In the genomic region with DNA sequence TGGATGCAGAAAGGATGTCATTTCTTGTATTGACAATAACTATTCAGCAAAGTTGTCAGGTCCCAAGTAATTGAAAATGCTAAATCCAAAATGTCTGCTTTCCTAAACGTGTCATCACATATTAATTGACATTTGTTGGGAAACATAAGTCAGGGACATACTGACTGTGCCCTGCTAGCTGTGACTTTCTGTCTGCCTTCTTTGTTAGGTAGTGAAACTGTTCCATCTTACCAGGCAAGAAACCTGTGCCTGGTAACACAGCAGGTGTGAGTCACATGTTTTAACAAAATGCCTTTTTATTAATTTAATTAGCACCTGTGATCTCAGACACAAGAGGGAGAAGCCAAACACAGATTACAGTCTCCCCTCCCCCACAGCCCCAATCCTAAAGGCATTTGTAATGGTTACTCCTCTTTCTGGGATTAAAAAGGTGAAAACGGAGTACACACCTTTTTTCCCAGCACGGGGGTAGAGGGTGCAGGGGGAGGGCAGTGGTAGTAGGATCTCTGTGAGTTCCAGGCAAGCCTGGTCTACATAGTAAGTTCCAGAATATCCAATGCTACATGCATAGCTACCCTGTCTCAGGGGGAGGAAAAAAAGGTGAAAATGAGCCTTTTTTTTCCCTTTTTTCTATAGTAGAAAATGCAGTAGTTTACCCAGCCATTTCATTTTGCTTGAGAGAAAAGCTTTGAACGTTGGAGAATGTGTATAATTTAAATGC, we compare ENCODE assay signal across 20 mouse cellular contexts.
"Had no signal": no experiment of that assay in that cellular context is flagged by ENCODE, and none has a peak within 500 bp of the region (broad histone marks: within the 10 kb centered on the region; RNA-seq: fewer than 3 reads in every experiment).

No protein-coding gene starts in this region.

- DNase-seq: kidney, postnatal 25 days; layer of hippocampus, adult 9-11 months; liver; lung, adult 18-20 months; lung, postnatal 10 days; lung, postnatal 36 days; midbrain, embryonic 14.5 days; right cerebral cortex, postnatal 25 days; spleen, adult 18-20 months; thymus, postnatal 25 days had no signal

- H3K4me3 ChIP-seq: layer of hippocampus, adult 2 months; limb, embryonic 10.5 days; limb, embryonic 13.5 days; liver, embryonic 12.5 days; liver, embryonic 15.5 days; lung, embryonic 15.5 days; megakaryocyte, embryonic 14.5 days; stomach, embryonic 15.5 days had no signal

- H3K27ac ChIP-seq: kidney, postnatal 0 days; layer of hippocampus, adult 2 months; limb, embryonic 10.5 days; limb, embryonic 13.5 days; liver, embryonic 12.5 days; liver, embryonic 15.5 days; lung, embryonic 15.5 days; stomach, embryonic 15.5 days had no signal

- H3K9me3 ChIP-seq: limb, embryonic 10.5 days; limb, embryonic 13.5 days; liver, embryonic 12.5 days; liver, embryonic 15.5 days; lung, embryonic 15.5 days; megakaryocyte, embryonic 14.5 days; stomach, embryonic 15.5 days had no signal

- H3K9ac ChIP-seq: limb, embryonic 13.5 days; liver, embryonic 12.5 days; liver, embryonic 15.5 days; lung, embryonic 15.5 days; stomach, embryonic 15.5 days had no signal

- ATAC-seq: liver, embryonic 12.5 days had no signal

- H3K4me1 ChIP-seq: limb, embryonic 13.5 days; liver, embryonic 12.5 days; liver, embryonic 15.5 days; lung, embryonic 15.5 days; stomach, embryonic 15.5 days had no signal

- H3K36me3 ChIP-seq: limb, embryonic 10.5 days; limb, embryonic 13.5 days; liver, embryonic 12.5 days; liver, embryonic 15.5 days; lung, embryonic 15.5 days; stomach, embryonic 15.5 days had no signal

- H3K27me3 ChIP-seq: limb, embryonic 13.5 days; liver, embryonic 12.5 days; liver, embryonic 15.5 days; lung, embryonic 15.5 days; megakaryocyte, embryonic 14.5 days; stomach, embryonic 15.5 days had no signal

- H3K4me2 ChIP-seq: limb, embryonic 13.5 days; liver, embryonic 12.5 days; liver, embryonic 15.5 days; lung, embryonic 15.5 days; midbrain, embryonic 11.5 days; stomach, embryonic 15.5 days had no signal
